Mouse (Mus musculus) limb, embryonic 15.5 days (tissue): ENCODE measurements around the gene Nckap5l. TPM values are rescaled to one million over a fixed set of nuclear protein-coding genes. Genes with fewer than 3 reads are reported as not detected.
A peak's percentile ranks its signal among the peaks of the same experiment; 100 is the strongest.

Experiments used
- ATAC-seq: fragments of 200-750 bp; cut with Nextera tagmentation; 2 replicates; pipeline ENCODE4 v1.8.0; 2017; ENCODE audit warnings: low read depth, moderate TSS enrichment; ENCODE audit not compliant: insufficient number of reproducible peaks, low FRiP score, low TSS enrichment
- H3K27ac ChIP-seq: fragments of 300-500 bp; sonication (generic); 2 replicates; pipeline ENCODE4 v1.5.1; 2015; ENCODE audit warnings: moderate library complexity, mild to moderate bottlenecking, inconsistent platforms
- H3K27me3 ChIP-seq: fragments of 300-500 bp; sonication (generic); 2 replicates; pipeline ENCODE4 v1.6.1; 2015; ENCODE audit warnings: inconsistent platforms
- H3K36me3 ChIP-seq: fragments of 300-500 bp; sonication (generic); 2 replicates; pipeline ENCODE4 v1.6.1; 2015; ENCODE audit warnings: inconsistent platforms
- H3K4me1 ChIP-seq: fragments of 300-500 bp; sonication (generic); 2 replicates; pipeline ENCODE4 v1.6.1; 2015; ENCODE audit warnings: inconsistent platforms
- H3K4me2 ChIP-seq: fragments of 300-500 bp; sonication (generic); 2 replicates; pipeline ENCODE4 v1.6.1; 2015; ENCODE audit warnings: mild to moderate bottlenecking, inconsistent platforms
- H3K4me3 ChIP-seq: fragments of 300-500 bp; sonication (generic); 2 replicates; pipeline ENCODE4 v1.5.1; 2015; ENCODE audit warnings: mild to moderate bottlenecking, inconsistent platforms
- H3K9ac ChIP-seq: fragments of 300-500 bp; sonication (generic); 2 replicates; pipeline ENCODE4 v1.6.1; 2015; ENCODE audit warnings: inconsistent platforms
- H3K9me3 ChIP-seq: fragments of 300-500 bp; sonication (generic); 2 replicates; pipeline ENCODE4 v1.6.1; 2016; ENCODE audit warnings: inconsistent platforms
- WGBS: fragments of 180-500 bp; shearing (Covaris S2); methylation state at CpG from one replicate; pipeline ENCODE4 v1.1.7; 2015; 5-methylcytosine and 5-hydroxymethylcytosine counted together
- polyA plus RNA-seq: library from polyadenylated mRNA; unstranded; fragments of >200 nt; fragmentation: Nextera tagmentation; extraction: Ambion mirVana; gene quantifications from 2 replicates; pipeline ENCODE4 v1.2.1, GENCODE M21; 2015

Gene Nckap5l
- polyA plus RNA-seq, result 10.5 and 12.3 TPM in 2 replicates

DNA sequence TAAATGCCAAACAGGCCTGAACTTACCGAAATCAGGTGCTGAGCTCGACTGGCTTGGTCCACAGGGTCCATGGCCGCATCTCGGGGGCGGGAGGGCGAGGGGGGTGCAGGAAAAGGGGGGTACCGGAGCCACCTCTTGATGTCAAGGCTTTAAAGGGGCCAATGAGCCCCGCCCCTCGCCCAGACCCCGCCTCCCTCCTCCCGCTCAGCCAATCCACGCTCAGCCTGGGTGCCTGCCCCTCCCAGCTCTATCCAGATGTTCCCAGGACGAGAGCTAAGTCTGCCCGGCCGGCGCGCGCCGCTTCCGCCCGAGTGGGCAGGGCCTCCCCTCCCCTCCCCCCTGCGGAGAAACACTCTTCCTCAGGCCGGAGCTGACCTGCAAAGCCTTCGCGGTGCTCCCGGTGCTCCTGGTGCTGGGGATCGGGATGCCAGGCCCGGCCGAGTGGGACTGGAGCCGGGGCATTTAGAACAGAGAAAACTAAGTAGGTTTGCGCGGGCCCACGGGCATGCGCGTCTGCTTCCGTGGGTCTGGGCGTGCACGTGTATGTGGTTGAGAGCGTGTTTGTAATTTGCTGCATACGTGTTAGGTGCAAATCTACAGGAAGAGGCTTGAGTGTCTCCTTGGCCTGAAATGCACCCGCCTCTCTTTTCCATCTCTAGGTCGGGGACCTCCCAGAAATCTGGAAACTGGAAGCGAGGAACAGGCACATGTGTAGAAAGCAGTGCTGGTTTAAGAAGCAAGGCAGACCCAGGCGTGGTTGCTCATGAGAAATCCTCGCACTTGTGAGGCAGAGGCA is at the start of gene Nckap5l:
Nckap5l (minus strand) TSS at position 143 of the 796 bp plus-strand sequence.
- Histone ChIP-seq H3K36me3 (peaks cover 10% of the 10 kb centered on the region; the same call in 1 of the 2 replicates), H3K4me1 (peaks cover 48% of the 10 kb centered on the region), H3K4me3 (peak within 1 kb of the TSS; percentile 88), H3K27ac (peak within 1 kb of the TSS; percentile 95), H3K9ac (peak within 1 kb of the TSS; percentile 81), H3K4me2 (peak within 1 kb of the TSS; percentile 72), H3K27me3 (no peaks in the 10 kb centered on the region), H3K9me3 (no peaks in the 10 kb centered on the region)
- under 1% methylated on average over 43 of the region's 45 CpGs for WGBS
- peak; percentile 95 for ATAC-seq

DNA sequence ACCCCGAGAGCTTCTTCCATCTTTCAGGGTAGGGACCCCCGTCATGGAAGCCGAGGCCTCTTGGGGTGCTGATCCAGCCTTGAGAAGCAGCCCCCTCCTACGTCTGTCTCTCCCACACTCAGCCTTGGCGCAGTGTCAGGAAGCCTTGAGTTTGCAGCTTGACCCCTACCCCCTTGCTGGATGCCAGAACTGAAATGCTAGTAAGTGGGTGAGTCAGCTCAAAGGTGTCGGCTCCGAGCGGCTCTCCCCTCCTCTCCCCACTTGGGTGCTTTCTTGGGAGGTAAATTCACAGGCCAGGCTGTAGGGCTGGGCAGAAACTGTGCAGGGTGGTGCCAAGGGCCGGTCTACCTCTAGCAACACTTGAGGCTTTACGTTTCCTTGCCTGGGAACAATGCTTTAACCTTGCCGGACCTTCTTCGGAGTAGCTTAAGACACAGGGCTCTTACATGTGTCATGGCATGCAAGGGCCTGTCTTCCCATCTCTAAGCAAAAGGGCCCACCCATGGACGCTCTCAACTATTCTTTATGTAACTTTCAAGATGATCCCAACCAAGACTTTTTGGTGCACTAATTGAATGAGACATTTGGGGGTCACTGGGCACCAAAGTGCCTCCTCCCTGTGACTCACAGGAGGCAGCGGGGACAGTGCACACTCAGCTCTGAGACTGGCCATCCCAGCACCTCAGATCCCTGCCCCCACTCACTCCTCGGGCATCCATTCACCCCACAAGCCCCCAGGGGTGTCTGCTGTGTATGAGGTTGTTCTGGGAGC is 48.0 kb upstream of the Nckap5l start:
- WGBS, result 72% methylated on average over 15 of the region's 15 CpGs
- no peak overlapping the region for H3K9ac ChIP-seq
- H3K27me3 ChIP-seq, result peaks cover 2% of the 10 kb centered on the region
- H3K27ac ChIP-seq, result no peak overlapping the region
- H3K36me3 ChIP-seq, result no peaks in the 10 kb centered on the region
- peaks cover 47% of the 10 kb centered on the region for H3K4me1 ChIP-seq
- no peaks in the 10 kb centered on the region for H3K9me3 ChIP-seq
- H3K4me2 ChIP-seq, result no peak overlapping the region
- H3K4me3 ChIP-seq, result no peak overlapping the region
- ATAC-seq, result no peak

DNA sequence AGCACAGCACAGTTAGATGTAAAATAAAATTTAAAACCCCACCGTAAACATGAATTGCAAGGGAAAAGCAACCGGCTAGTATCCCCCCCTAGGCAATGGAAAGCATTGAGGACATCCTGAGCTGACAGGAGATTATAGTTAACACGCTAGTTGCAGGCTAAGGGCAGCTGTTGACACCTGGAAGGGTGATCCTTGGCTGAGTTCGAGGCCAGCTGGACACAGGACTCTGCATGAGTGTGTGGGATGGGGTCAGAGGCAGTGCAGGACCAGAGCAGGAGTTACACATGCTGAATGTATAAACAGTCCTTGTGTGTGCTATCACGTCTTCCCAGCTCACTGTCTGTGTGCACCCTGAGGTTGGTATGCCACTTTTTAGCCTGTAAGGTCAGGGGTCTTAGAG is 45.7 kb upstream of the Nckap5l start:
- no peaks in the 10 kb centered on the region for H3K36me3 ChIP-seq
- H3K4me3 ChIP-seq, result no peak overlapping the region
- no peak for ATAC-seq
- H3K27ac ChIP-seq, result no peak overlapping the region
- no peaks in the 10 kb centered on the region for H3K9me3 ChIP-seq
- peaks cover 60% of the 10 kb centered on the region for H3K4me1 ChIP-seq
- 48% methylated on average over 5 of the region's 5 CpGs for WGBS
- no peak overlapping the region for H3K9ac ChIP-seq
- H3K27me3 ChIP-seq, result peaks cover 7% of the 10 kb centered on the region
- H3K4me2 ChIP-seq, result no peak overlapping the region

DNA sequence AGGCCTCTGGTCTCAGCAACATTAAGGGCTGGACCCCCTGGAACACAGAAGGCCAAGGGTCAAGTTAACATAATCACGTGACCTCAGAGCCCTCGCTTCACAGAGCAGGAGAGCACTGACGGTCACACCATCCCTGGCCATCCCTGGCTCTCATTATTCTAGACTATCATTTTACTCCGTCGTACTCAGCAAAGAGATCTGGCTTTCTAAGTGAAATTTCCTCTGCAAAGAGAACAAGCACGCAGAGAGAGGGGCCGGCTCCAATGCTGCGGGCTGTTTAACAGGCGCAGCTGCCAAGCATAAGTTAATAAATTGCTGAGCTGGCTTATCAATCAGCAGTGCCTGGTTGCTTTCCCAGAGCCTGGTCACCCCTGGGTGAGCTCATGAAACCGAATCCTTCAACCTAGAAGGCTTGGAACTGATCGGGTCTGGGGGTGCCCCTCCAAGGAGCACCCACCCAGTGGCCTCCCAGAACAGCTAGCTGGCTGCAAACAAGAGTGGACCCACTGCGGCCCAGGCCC is 44.8 kb upstream of the Nckap5l start:
- peak; percentile 56; the same call in 1 of the 2 replicates for ATAC-seq
- Histone ChIP-seq H3K4me2 (peak overlapping the region; percentile 12; the same call in 1 of the 2 replicates), H3K9me3 (no peaks in the 10 kb centered on the region), H3K27me3 (peaks cover 7% of the 10 kb centered on the region), H3K4me1 (peaks cover 69% of the 10 kb centered on the region), H3K9ac (no peak overlapping the region), H3K27ac (peak overlapping the region; percentile 76), H3K4me3 (no peak overlapping the region), H3K36me3 (no peaks in the 10 kb centered on the region)
- WGBS, result 28% methylated on average over 12 of the region's 12 CpGs

DNA sequence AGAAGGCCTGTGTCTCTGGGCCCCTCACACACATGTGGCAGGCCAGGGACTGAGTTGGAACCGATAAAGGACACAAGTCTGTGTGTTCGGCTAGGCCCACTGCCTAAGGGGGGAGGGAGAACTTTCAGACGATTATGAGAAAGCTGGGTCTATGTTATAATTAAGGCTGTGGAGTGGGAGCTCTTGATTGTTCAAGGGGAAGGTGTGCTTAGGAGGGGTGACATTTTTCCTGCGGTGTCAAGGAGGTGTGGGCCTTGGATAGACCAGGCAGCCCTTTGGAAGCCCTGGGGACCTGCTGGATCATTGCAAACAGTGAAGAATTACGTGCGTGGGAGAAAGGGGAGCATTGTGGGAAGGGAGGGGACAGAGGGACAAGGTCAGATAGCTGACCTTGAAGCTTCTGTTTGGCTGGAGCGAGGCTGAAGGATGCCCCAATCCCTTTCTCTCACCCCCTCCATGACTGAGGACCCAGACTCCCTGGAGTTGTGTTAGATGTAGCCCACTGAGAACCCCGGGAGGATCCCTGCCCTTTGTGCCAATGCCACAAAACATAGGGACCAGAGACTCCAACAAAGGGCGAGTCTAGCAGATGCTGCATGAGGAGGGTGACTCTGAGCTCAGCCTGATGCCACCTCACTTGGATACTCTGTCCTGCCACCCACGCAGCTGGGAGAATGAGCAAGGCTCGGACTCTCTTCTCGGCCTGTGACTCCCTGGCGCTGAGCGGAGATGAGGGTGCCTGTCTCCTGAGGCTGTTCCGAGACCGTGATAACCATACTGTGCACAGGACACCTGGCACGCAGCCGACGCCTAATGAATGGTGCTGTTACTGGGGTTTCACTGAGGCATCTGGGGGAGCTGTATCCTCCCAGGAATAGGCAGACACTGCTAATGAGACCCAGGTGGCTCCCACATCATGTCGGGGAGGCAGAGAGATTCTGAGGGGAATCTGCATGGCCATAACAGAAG is 44.0 kb upstream of the Nckap5l start:
- no peak overlapping the region for H3K4me3 ChIP-seq
- no peaks in the 10 kb centered on the region for H3K9me3 ChIP-seq
- H3K4me1 ChIP-seq, result peaks cover 72% of the 10 kb centered on the region
- no peaks in the 10 kb centered on the region for H3K36me3 ChIP-seq
- 51% methylated on average over 20 of the region's 20 CpGs for WGBS
- H3K27ac ChIP-seq, result peak overlapping the region; percentile 76
- peaks cover 7% of the 10 kb centered on the region for H3K27me3 ChIP-seq
- H3K4me2 ChIP-seq, result peak overlapping the region; percentile 12; the same call in 1 of the 2 replicates
- H3K9ac ChIP-seq, result no peak overlapping the region
- ATAC-seq, result no peak

DNA sequence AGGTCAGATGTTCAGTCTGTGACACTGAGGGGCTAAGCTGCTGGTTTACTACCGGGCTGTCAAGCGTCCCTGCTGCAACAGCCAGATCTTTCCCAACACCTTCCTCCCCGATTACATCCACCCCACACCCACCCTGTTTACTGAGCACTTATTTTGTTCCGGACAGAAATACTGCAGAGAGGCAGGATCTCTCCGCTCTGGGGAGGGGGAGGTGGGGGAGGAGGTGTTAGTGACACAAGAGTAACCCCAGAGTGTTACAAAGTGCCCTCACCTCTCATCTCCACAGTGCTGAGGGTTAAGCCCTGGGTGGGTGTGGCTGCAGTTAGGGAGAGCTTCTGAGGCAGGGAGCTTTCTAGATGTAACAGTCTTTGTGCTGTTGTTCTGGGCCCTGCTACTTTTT is 42.8 kb upstream of the Nckap5l start:
- Histone ChIP-seq H3K36me3 (no peaks in the 10 kb centered on the region), H3K4me3 (no peak overlapping the region), H3K27ac (no peak overlapping the region), H3K4me2 (no peak overlapping the region), H3K9ac (no peak overlapping the region), H3K27me3 (peaks cover 7% of the 10 kb centered on the region), H3K9me3 (no peaks in the 10 kb centered on the region), H3K4me1 (peaks cover 64% of the 10 kb centered on the region)
- no peak for ATAC-seq
- WGBS, result 39% methylated on average over 5 of the region's 5 CpGs

DNA sequence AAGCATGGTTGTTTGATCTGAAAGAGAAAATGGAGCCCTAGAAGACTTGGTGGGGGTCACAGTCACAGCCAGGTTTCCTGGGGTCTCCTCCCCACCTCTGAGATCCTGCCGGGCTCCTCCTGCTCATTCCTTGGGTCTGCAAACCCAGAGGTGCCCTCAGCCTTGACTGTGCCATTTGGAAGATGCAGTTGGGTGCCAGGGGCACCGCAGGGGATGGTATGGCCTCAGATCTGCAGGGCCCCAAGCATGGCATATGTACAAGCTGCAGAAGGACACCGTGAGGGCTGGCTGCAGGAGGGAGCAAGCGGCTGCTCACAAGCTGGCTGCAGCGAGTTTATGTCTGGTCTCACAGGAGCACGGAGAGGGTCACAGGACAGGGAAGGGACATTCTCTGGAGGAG is 42.2 kb upstream of the Nckap5l start:
- H3K4me1 ChIP-seq, result peaks cover 62% of the 10 kb centered on the region
- no peak overlapping the region for H3K4me3 ChIP-seq
- no peak overlapping the region for H3K9ac ChIP-seq
- no peak overlapping the region for H3K27ac ChIP-seq
- H3K36me3 ChIP-seq, result no peaks in the 10 kb centered on the region
- H3K9me3 ChIP-seq, result no peaks in the 10 kb centered on the region
- 51% methylated on average over 6 of the region's 6 CpGs for WGBS
- H3K4me2 ChIP-seq, result no peak overlapping the region
- H3K27me3 ChIP-seq, result peaks cover 7% of the 10 kb centered on the region; the same call in 1 of the 2 replicates
- no peak for ATAC-seq

DNA sequence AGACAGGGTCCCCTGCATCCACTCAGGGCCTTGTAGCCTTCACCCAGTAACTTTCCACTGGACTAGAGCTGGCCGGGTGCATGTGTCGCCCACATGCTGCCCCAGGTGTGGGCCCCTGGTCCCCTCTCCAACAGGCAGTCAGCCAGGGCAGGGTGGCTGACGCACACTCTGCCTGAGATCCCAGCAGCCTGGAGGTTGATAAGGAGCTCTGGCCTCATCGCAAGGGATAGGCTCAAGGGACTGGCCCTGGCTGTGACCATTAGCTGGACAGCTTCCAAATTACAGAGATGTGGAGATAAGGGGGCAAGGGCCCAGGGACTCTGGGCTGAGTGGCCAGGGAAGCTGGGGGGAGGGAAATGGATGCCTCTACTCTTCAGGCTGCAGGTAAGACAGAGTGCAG is 41.2 kb upstream of the Nckap5l start:
- Histone ChIP-seq H3K27me3 (peaks cover 8% of the 10 kb centered on the region; the same call in 1 of the 2 replicates), H3K4me2 (no peak overlapping the region), H3K9me3 (no peaks in the 10 kb centered on the region), H3K27ac (no peak overlapping the region), H3K4me3 (no peak overlapping the region), H3K9ac (no peak overlapping the region), H3K36me3 (no peaks in the 10 kb centered on the region), H3K4me1 (peaks cover 56% of the 10 kb centered on the region)
- WGBS, result 59% methylated on average over 4 of the region's 4 CpGs
- no peak for ATAC-seq

DNA sequence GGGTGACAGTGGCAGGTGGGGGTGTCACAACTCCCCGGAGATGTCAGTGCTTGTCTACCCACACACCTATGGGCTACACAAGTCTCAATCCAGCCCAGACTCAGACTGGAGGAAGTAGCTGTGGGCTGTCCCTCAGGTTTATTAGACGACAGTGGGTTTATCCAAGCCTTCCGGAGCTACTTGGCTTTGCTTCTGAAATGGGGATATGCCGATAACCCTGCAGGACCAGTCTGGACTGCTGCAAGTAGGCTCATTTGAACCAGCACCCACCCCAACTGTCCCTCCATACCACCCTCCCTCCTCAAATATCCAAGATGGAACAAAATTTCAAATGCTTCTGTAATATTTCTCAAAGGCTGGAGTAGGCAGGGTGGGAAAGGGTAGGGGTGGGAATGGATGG is 40.8 kb upstream of the Nckap5l start:
- Histone ChIP-seq H3K4me3 (no peak overlapping the region), H3K4me2 (no peak overlapping the region), H3K36me3 (no peaks in the 10 kb centered on the region), H3K9me3 (no peaks in the 10 kb centered on the region), H3K4me1 (peaks cover 52% of the 10 kb centered on the region), H3K9ac (no peak overlapping the region), H3K27me3 (peaks cover 8% of the 10 kb centered on the region; the same call in 1 of the 2 replicates), H3K27ac (no peak overlapping the region)
- no peak for ATAC-seq
- WGBS, result 65% methylated on average over 4 of the region's 4 CpGs

DNA sequence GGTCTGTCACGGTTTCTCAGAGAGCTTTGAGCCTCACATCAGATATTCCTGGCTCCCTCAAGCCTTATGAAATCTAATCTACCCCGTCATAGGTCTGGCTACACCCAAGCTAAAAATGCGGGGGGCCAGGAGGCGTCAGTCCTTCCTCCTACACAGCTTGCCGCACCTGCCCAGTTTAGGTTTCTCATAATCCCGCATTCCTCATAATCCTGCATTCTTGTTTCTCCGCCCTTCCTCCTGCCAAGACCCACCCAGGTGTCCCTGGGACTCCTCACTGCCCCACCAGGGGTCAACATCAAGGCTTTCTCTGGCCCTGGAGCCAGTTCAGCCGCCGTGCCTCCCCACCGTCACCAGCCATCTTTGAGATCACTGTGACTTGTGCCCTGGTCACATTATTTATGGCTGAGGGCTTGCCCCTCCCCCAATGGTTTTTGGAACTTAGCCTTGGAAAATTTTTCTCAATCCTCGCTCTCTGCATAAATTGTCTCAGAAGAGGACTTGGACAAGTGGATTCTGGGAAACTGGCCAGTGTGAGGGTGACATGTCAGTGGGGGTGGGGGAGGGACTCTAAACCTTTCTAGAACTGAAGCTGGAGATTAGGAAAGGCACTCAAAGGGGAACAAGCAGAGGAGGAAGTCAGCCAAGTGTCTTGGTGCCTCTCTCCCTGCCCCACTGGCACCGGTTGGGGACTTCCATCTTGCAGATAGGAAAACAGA is 40.1 kb upstream of the Nckap5l start:
- Histone ChIP-seq H3K36me3 (no peaks in the 10 kb centered on the region), H3K27ac (peak overlapping the region; percentile 47; the same call in 1 of the 2 replicates), H3K4me3 (no peak overlapping the region), H3K4me1 (peaks cover 45% of the 10 kb centered on the region), H3K27me3 (peaks cover 8% of the 10 kb centered on the region; the same call in 1 of the 2 replicates), H3K4me2 (no peak overlapping the region), H3K9ac (no peak overlapping the region), H3K9me3 (no peaks in the 10 kb centered on the region)
- 39% methylated on average over 12 of the region's 12 CpGs for WGBS
- 0 out of 2 replicates have a peak, but pooled peaks have one; percentile 30 for ATAC-seq
